Mouse (Mus musculus) adrenal gland, adult (tissue): Measurements from ENCODE around the gene Ccr1.
A peak's percentile ranks its signal among the peaks of the same experiment; 100 is the strongest.

Experiments
- DNase-seq, 2 experiments: peaks; one replicate each; pipeline ENCODE4 v3.0.0; 2022 to 2023; ENCODE audit warnings: low spot score in 1 of 2; ENCODE audit not compliant: inconsistent age in 2 of 2

The Ccr1 gene

GRCm38 (mm10) chr9:123956892-123957291 is 11.6 kb downstream of the Ccr1 start:
- no peak for DNase-seq

GRCm38 (mm10) chr9:123953551-123953950 is 14.9 kb downstream of the Ccr1 start:
- DNase-seq: no peak

GRCm38 (mm10) chr9:123951176-123951575 is 17.3 kb downstream of the Ccr1 start:
- no peak for DNase-seq

GRCm38 (mm10) chr9:123949432-123949831 is 19.1 kb downstream of the Ccr1 start:
- peak in 1 of 2 experiments; percentile 23 for DNase-seq

- DNase-seq: no peak
These were observed 20.7 kb downstream of the Ccr1 start for GRCm38 (mm10) chr9:123947815-123948214.

GRCm38 (mm10) chr9:123942025-123942424 is 26.5 kb downstream of the Ccr1 start:
- DNase-seq: no peak

- no peak for DNase-seq
These were observed 27.2 kb downstream of the Ccr1 start for GRCm38 (mm10) chr9:123941316-123941715.

GRCm38 (mm10) chr9:123940628-123941027 is 27.9 kb downstream of the Ccr1 start:
- DNase-seq: peak in 1 of 2 experiments; percentile 44

- no peak for DNase-seq
These were observed 28.3 kb downstream of the Ccr1 start for GRCm38 (mm10) chr9:123940168-123940567.

GRCm38 (mm10) chr9:123937989-123938388 is 30.5 kb downstream of the Ccr1 start:
- no peak for DNase-seq

- peak in 1 of 2 experiments; percentile 47 for DNase-seq
These were observed 31.8 kb downstream of the Ccr1 start for GRCm38 (mm10) chr9:123936604-123937280.

- no peak for DNase-seq
These were observed 32.7 kb downstream of the Ccr1 start for GRCm38 (mm10) chr9:123935776-123936175.

- DNase-seq: no peak
These were observed 33.1 kb downstream of the Ccr1 start for GRCm38 (mm10) chr9:123935346-123935745.

GRCm38 (mm10) chr9:123933716-123934445 is 34.6 kb downstream of the Ccr1 start:
- no peak for DNase-seq

- no peak for DNase-seq
These were observed 35.4 kb downstream of the Ccr1 start for GRCm38 (mm10) chr9:123932911-123933675.

- peak in 1 of 2 experiments; percentile 69 for DNase-seq
These were observed 36.5 kb downstream of the Ccr1 start for GRCm38 (mm10) chr9:123931761-123932700.

GRCm38 (mm10) chr9:123930926-123931325 is 37.6 kb downstream of the Ccr1 start:
- no peak for DNase-seq

GRCm38 (mm10) chr9:123930476-123930875 is 38.0 kb downstream of the Ccr1 start:
- no peak for DNase-seq

- peak in 1 of 2 experiments; percentile 25 for DNase-seq
These were observed 38.6 kb downstream of the Ccr1 start for GRCm38 (mm10) chr9:123929936-123930335.

GRCm38 (mm10) chr9:123928759-123929246 is 39.7 kb downstream of the Ccr1 start:
- DNase-seq: peak in 1 of 2 experiments; percentile 56
